Mouse (Mus musculus): ENCODE data around the gene Zan. TPM values are rescaled to one million over a fixed set of nuclear protein-coding genes. Genes with fewer than 3 reads are reported as not detected.

Zan gene
- polyA plus RNA-seq, 2 experiments = 0.06 to 0.19 TPM

DNA sequence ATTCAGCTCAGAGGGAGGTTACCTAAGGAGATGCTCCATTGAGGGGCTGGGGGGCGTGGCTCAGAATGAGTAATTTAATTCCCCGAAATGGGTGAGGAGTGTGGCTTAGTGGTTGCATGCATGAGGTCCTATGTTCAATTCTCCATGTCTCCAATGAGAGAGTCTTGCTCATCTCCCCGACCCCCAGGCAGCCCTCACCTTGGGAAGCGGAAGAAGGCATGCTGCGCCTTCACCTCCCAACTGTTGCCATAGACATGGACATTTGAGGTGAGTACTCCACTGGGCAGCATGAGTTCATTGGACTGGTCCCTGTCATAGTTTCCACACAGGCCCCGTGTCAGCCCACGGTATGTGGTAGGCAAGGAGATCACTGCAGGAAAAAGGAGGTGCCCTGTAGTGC, 90.2 kb downstream of the Zan start:
- Histone ChIP-seq H3K36me3 (replicated peaks; ENCODE audit: control insufficient read depth, insufficient read depth, low read depth) (no peaks in the 10 kb centered on the region), H3K27ac (no peak overlapping the region), H3K27me3 (ENCODE audit: control insufficient read depth, insufficient read depth, low read length) (no peaks in the 10 kb centered on the region), H3K9ac (replicated peaks) (no peak overlapping the region), H3K9me3 (ENCODE audit: control insufficient read depth, low read length) (no peaks in the 10 kb centered on the region), H3K4me1 (replicated peaks; ENCODE audit: control insufficient read depth in 2 of 2, insufficient read depth in 2 of 2, low read length in 1 of 2) (no peaks in the 10 kb centered on the region), H3K4me3 (ENCODE audit: insufficient read depth in 1 of 2, low read depth in 2 of 2, low read length in 2 of 2) (no peak overlapping the region), H3K4me2 (ENCODE audit: low read depth) (no peak overlapping the region)
- no peak for TF ChIP-seq EP300 (IDR thresholded peaks at IDR 0.05; ENCODE audit: low read depth)
- no peak for TF ChIP-seq CTCF (IDR thresholded peaks at IDR 0.05; ENCODE audit: low read depth)
- DNase-seq (ENCODE audit: low read depth in 3 of 3, low spot score in 3 of 3) (no peak), ATAC-seq (ENCODE audit: insufficient read depth) (no peak)
- 61% methylated on average over 7 of the region's 7 CpGs for whole genome bisulfite sequencing (ENCODE audit: insufficient replicate concordance)

GRCm38 (mm10) chr5:137383441-137383840, 93.4 kb downstream of the Zan start:
- Histone ChIP-seq H3K4me2 (ENCODE audit: low read depth) (no peak overlapping the region), H3K27me3 (ENCODE audit: control insufficient read depth, insufficient read depth, low read length) (no peaks in the 10 kb centered on the region), H3K36me3 (replicated peaks; ENCODE audit: control insufficient read depth, insufficient read depth, low read depth) (no peaks in the 10 kb centered on the region), H3K9me3 (ENCODE audit: control insufficient read depth, low read length) (no peaks in the 10 kb centered on the region), H3K4me3 (ENCODE audit: insufficient read depth in 1 of 2, low read depth in 2 of 2, low read length in 2 of 2) (no peak overlapping the region), H3K4me1 (replicated peaks; ENCODE audit: control insufficient read depth in 2 of 2, insufficient read depth in 2 of 2, low read length in 1 of 2) (no peaks in the 10 kb centered on the region), H3K9ac (replicated peaks) (no peak overlapping the region), H3K27ac (no peak overlapping the region)
- TF ChIP-seq CTCF (IDR thresholded peaks at IDR 0.05; ENCODE audit: low read depth) = no peak
- TF ChIP-seq EP300 (IDR thresholded peaks at IDR 0.05; ENCODE audit: low read depth) = no peak
- no peak for DNase-seq (ENCODE audit: low read depth in 3 of 3, low spot score in 3 of 3)
- WGBS (ENCODE audit: insufficient replicate concordance) = 70% methylated on average over 7 of the region's 7 CpGs
- no peak for ATAC-seq (ENCODE audit: insufficient read depth)

DNA sequence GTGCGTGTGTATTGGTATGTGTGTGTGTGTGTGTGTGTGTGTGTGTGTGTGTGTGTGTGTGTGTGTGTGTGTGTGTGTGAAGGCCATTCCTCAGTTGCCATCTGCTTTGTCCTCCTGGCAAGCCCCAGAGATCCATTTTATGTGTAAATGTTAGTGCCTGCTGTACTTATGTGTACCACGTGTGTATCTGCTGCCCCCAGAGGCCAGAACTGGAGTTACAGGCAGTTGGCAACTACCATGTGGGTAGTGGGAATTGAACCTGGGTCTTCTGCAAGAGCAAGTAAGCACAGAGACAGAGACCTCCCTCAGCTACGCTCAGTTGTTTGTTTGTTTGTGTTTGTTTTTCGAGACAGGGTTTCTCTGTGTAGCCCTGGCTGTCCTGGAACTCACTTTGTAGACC, 95.7 kb downstream of the Zan start:
- no peak overlapping the region for H3K4me2 ChIP-seq (ENCODE audit: low read depth)
- DNase-seq (ENCODE audit: low read depth in 3 of 3, low spot score in 3 of 3) = peak; percentile 22 to 36 (median 31)
- no peak overlapping the region for H3K9ac ChIP-seq (replicated peaks)
- H3K4me1 ChIP-seq (replicated peaks; ENCODE audit: control insufficient read depth in 2 of 2, insufficient read depth in 2 of 2, low read length in 1 of 2) = no peaks in the 10 kb centered on the region
- no peak overlapping the region for H3K4me3 ChIP-seq (ENCODE audit: insufficient read depth in 1 of 2, low read depth in 2 of 2, low read length in 2 of 2)
- H3K27ac ChIP-seq = no peak overlapping the region
- no peak for ATAC-seq (ENCODE audit: insufficient read depth)
- TF ChIP-seq CTCF (IDR thresholded peaks at IDR 0.05; ENCODE audit: low read depth) (peak; percentile 87), EP300 (IDR thresholded peaks at IDR 0.05; ENCODE audit: low read depth) (no peak)
- WGBS (ENCODE audit: insufficient replicate concordance) = 45% methylated on average over 4 of the region's 4 CpGs
- no peaks in the 10 kb centered on the region for H3K9me3 ChIP-seq (ENCODE audit: control insufficient read depth, low read length)
- H3K36me3 ChIP-seq (replicated peaks; ENCODE audit: control insufficient read depth, insufficient read depth, low read depth) = no peaks in the 10 kb centered on the region
- no peaks in the 10 kb centered on the region for H3K27me3 ChIP-seq (ENCODE audit: control insufficient read depth, insufficient read depth, low read length)

DNA sequence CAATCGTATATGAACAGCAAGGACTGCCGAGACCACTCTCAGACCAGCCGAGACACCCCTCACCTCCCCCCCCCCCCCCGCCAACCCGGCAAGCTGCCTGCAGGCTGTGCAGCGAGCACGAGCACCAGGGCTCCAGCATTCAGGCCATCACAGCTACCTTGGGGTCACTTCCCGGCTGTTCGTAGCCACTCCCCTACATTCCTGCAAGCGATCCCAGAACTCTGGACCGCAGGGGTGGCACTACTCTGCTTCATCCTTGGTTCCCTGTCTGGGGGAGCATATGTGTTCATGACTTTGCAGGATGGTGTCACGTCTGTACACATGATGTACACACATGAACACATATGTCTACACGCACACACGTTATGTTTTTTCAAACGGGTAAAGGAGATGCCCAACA, 99.3 kb downstream of the Zan start:
- no peak for DNase-seq (ENCODE audit: low read depth in 3 of 3, low spot score in 3 of 3)
- no peaks in the 10 kb centered on the region for H3K36me3 ChIP-seq (replicated peaks; ENCODE audit: control insufficient read depth, insufficient read depth, low read depth)
- ATAC-seq (ENCODE audit: insufficient read depth) = no peak
- H3K4me1 ChIP-seq (replicated peaks; ENCODE audit: control insufficient read depth in 2 of 2, insufficient read depth in 2 of 2, low read length in 1 of 2) = no peaks in the 10 kb centered on the region
- no peaks in the 10 kb centered on the region for H3K27me3 ChIP-seq (ENCODE audit: control insufficient read depth, insufficient read depth, low read length)
- TF ChIP-seq EP300 (IDR thresholded peaks at IDR 0.05; ENCODE audit: low read depth) (no peak), CTCF (IDR thresholded peaks at IDR 0.05; ENCODE audit: low read depth) (no peak)
- 31% methylated on average over 10 of the region's 15 CpGs for WGBS (ENCODE audit: insufficient replicate concordance)
- no peak overlapping the region for H3K4me2 ChIP-seq (ENCODE audit: low read depth)
- H3K27ac ChIP-seq = no peak overlapping the region
- H3K9me3 ChIP-seq (ENCODE audit: control insufficient read depth, low read length) = no peaks in the 10 kb centered on the region
- H3K9ac ChIP-seq (replicated peaks) = no peak overlapping the region
- H3K4me3 ChIP-seq (ENCODE audit: insufficient read depth in 1 of 2, low read depth in 2 of 2, low read length in 2 of 2) = no peak overlapping the region

GRCm38 (mm10) chr5:137377176-137377575, 99.7 kb downstream of the Zan start:
- Histone ChIP-seq H3K9me3 (ENCODE audit: control insufficient read depth, low read length) (no peaks in the 10 kb centered on the region), H3K9ac (replicated peaks) (no peak overlapping the region), H3K4me2 (ENCODE audit: low read depth) (no peak overlapping the region), H3K27me3 (ENCODE audit: control insufficient read depth, insufficient read depth, low read length) (no peaks in the 10 kb centered on the region), H3K4me1 (replicated peaks; ENCODE audit: control insufficient read depth in 2 of 2, insufficient read depth in 2 of 2, low read length in 1 of 2) (no peaks in the 10 kb centered on the region), H3K27ac (no peak overlapping the region), H3K4me3 (ENCODE audit: insufficient read depth in 1 of 2, low read depth in 2 of 2, low read length in 2 of 2) (no peak overlapping the region), H3K36me3 (replicated peaks; ENCODE audit: control insufficient read depth, insufficient read depth, low read depth) (no peaks in the 10 kb centered on the region)
- TF ChIP-seq CTCF (IDR thresholded peaks at IDR 0.05; ENCODE audit: low read depth) (no peak), EP300 (IDR thresholded peaks at IDR 0.05; ENCODE audit: low read depth) (no peak)
- ATAC-seq (ENCODE audit: insufficient read depth) (0 out of 2 replicates have a peak, but pooled peaks have one; percentile 11), DNase-seq (ENCODE audit: low read depth in 3 of 3, low spot score in 3 of 3) (no peak)
- WGBS (ENCODE audit: insufficient replicate concordance) = 14% methylated on average over 10 of the region's 11 CpGs

Data from liver, embryonic 14.5 days (tissue).